Mouse (Mus musculus) spleen, adult 2 months (tissue): ENCODE data around the gene Inpp5a.

Source experiments
- CTCF ChIP-seq: fragments of 200-500 bp; IDR thresholded peaks from 2 replicates; pipeline ENCODE4 v1.5.1; 2011; ENCODE audit warnings: mild to moderate bottlenecking, inconsistent platforms; ENCODE audit not compliant: insufficient read depth, insufficient read length, insufficient replicate concordance; ENCODE audit errors: extremely low read depth
- POLR2A ChIP-seq: fragments of 200-500 bp; IDR thresholded peaks from 2 replicates; pipeline ENCODE4 v1.6.1; 2011; ENCODE audit warnings: low read depth, low read length, inconsistent platforms

DNA sequence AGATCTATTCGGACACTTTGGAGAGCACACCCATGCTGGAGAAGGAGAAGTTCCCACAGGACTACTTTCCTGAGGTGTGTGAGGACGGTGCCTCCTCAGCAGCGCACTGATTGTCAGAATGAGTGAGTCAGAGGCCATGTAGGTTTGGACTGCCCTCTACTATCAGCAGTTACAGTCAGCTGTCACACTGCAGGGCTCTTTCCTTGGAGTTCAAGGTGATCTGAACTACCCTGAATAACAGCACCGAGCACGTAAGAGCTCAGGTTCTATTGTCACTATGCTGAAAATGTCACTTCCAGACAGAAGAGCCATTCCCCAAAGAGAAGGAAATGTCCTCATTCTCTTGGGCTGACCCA lies 127.7 kb downstream of the Inpp5a start:
- TF ChIP-seq POLR2A = no peak
- TF ChIP-seq CTCF = no peak
